Mouse (Mus musculus): ENCODE data around the gene Pgghg. TPM values are rescaled to one million over a fixed set of nuclear protein-coding genes. Genes with fewer than 3 reads are reported as not detected.

The Pgghg gene
- polyA plus RNA-seq, 2 experiments from 2014 or later = 15.2 to 15.6 TPM

- peak; percentile 54 for ATAC-seq
Observed at GRCm38 (mm10) chr7:140991117-140991689, 50.0 kb downstream of the Pgghg start.

Other genes with a start within 250 kb of the Pgghg start
- not detected for gene Olfr541, start 244.1 kb upstream of the Pgghg start, polyA plus RNA-seq (2017; shearing (Covaris generic))
- gene Cyp2e1, start 177.7 kb upstream of the Pgghg start, polyA plus RNA-seq (2017; shearing (Covaris generic)) = under 1 TPM in 1 of 2 experiments, not detected in 1; 0.21 TPM
- under 1 TPM; 0.33 to 0.38 TPM for gene Syce1, start 153.5 kb upstream of the Pgghg start, polyA plus RNA-seq (2017; shearing (Covaris generic))
- gene Zfp941, start 119.2 kb upstream of the Pgghg start, polyA plus RNA-seq (2017; shearing (Covaris generic)) = under 1 TPM; 0.13 to 0.23 TPM
- gene Urah, start 106.4 kb upstream of the Pgghg start, polyA plus RNA-seq (2017; shearing (Covaris generic)) = not detected
- not detected for gene Scgb1c1, start 95.8 kb upstream of the Pgghg start, polyA plus RNA-seq (2017; shearing (Covaris generic))
- not detected for gene Odf3, start 93.6 kb upstream of the Pgghg start, polyA plus RNA-seq (2017; shearing (Covaris generic))
- not detected for gene Gm45785, start 85.1 kb upstream of the Pgghg start, polyA plus RNA-seq (2017; shearing (Covaris generic))
- 10 to 100 TPM; 51.6 to 57.0 TPM for gene Ric8a, start 84.4 kb upstream of the Pgghg start, polyA plus RNA-seq (2017; shearing (Covaris generic))
- 10 to 100 TPM; 33.1 to 48.2 TPM for gene Bet1l, start 83.8 kb upstream of the Pgghg start, polyA plus RNA-seq (2017; shearing (Covaris generic))
- gene Psmd13, start 59.4 kb upstream of the Pgghg start, polyA plus RNA-seq (2017; shearing (Covaris generic)) = 100 to 1,000 TPM; 110 to 160 TPM
- 1 to 10 TPM; 5.9 to 8.0 TPM for gene Sirt3, start 59.1 kb upstream of the Pgghg start, polyA plus RNA-seq (2017; shearing (Covaris generic))
- gene Cox8b, start 40.9 kb upstream of the Pgghg start, polyA plus RNA-seq (2017; shearing (Covaris generic)) = not detected
- not detected for gene Nlrp6, start 20.5 kb upstream of the Pgghg start, polyA plus RNA-seq (2017; shearing (Covaris generic))
- gene Ifitm5, start 8.9 kb downstream of the Pgghg start, polyA plus RNA-seq (2017; shearing (Covaris generic)) = not detected
- gene Gm45717, start 14.5 kb downstream of the Pgghg start, polyA plus RNA-seq (2017; shearing (Covaris generic)) = not detected
- gene Ifitm2, start 14.6 kb downstream of the Pgghg start, polyA plus RNA-seq (2017; shearing (Covaris generic)) = 100 to 1,000 TPM in 1 of 2 experiments, 10 to 100 TPM in 1; 94.1 to 101 TPM
- 1 to 10 TPM; 4.6 to 7.5 TPM for gene Ifitm1, start 25.8 kb downstream of the Pgghg start, polyA plus RNA-seq (2017; shearing (Covaris generic))
- gene Ifitm3, start 69.4 kb downstream of the Pgghg start, polyA plus RNA-seq (2017; shearing (Covaris generic)) = 10 to 100 TPM; 17.0 to 23.4 TPM
- under 1 TPM; 0.70 to 0.92 TPM for gene Ifitm6, start 76.5 kb downstream of the Pgghg start, polyA plus RNA-seq (2017; shearing (Covaris generic))
- gene Gm17387, start 87.7 kb downstream of the Pgghg start, polyA plus RNA-seq (2017; shearing (Covaris generic)) = not detected
- gene B4galnt4, start 119.7 kb downstream of the Pgghg start, polyA plus RNA-seq (2017; shearing (Covaris generic)) = 10 to 100 TPM in 1 of 2 experiments, 1 to 10 TPM in 1; 6.4 to 11.9 TPM
- 100 to 1,000 TPM; 365 to 380 TPM for gene Pkp3, start 136.8 kb downstream of the Pgghg start, polyA plus RNA-seq (2017; shearing (Covaris generic))
- gene Sigirr, start 159.2 kb downstream of the Pgghg start, polyA plus RNA-seq (2017; shearing (Covaris generic)) = 100 to 1,000 TPM; 163 to 179 TPM
- not detected for gene Ano9, start 176.4 kb downstream of the Pgghg start, polyA plus RNA-seq (2017; shearing (Covaris generic))
- gene Ptdss2, start 181.0 kb downstream of the Pgghg start, polyA plus RNA-seq (2017; shearing (Covaris generic)) = 1 to 10 TPM; 5.2 to 5.3 TPM
- gene Rnh1, start 231.5 kb downstream of the Pgghg start, polyA plus RNA-seq (2017; shearing (Covaris generic)) = 100 to 1,000 TPM; 117 to 127 TPM

All from activated CD4-positive, CD25-positive, alpha-beta regulatory T cell, adult 4 months (primary cell).